Mouse (Mus musculus) brain, embryonic 14.5 days (tissue): ENCODE measurements around the gene Tha1. TPM values are rescaled to one million over a fixed set of nuclear protein-coding genes. Genes with fewer than 3 reads are reported as not detected.

ENCODE experiments used
- DNase-seq: peaks from one replicate; pipeline ENCODE4 v3.0.0-alpha.2; 2011; ENCODE audit warnings: low read depth
- CTCF ChIP-seq: fragments of 200-500 bp; IDR thresholded peaks from 2 replicates; pipeline ENCODE4 v1.5.1; 2012; ENCODE audit warnings: inconsistent platforms, mild to moderate bottlenecking, moderate library complexity, borderline replicate concordance; ENCODE audit not compliant: insufficient read depth, insufficient read length; ENCODE audit errors: extremely low read depth
- POLR2A ChIP-seq: fragments of 200-500 bp; IDR thresholded peaks from 2 replicates; pipeline ENCODE4 v1.6.1; 2012; ENCODE audit warnings: mild to moderate bottlenecking, inconsistent platforms, borderline replicate concordance; ENCODE audit not compliant: poor library complexity, insufficient read depth, insufficient read length, severe bottlenecking; ENCODE audit errors: extremely low read depth
- polyA plus RNA-seq: library from polyadenylated mRNA; depleted of rRNA; stranded (reverse); fragments of >200 nt; gene quantifications from 2 replicates; pipeline ENCODE4 v1.2.3, GENCODE M21; 2012; rRNA removed

Gene Tha1
- polyA plus RNA-seq, 1 experiment = 5.5 TPM

DNA sequence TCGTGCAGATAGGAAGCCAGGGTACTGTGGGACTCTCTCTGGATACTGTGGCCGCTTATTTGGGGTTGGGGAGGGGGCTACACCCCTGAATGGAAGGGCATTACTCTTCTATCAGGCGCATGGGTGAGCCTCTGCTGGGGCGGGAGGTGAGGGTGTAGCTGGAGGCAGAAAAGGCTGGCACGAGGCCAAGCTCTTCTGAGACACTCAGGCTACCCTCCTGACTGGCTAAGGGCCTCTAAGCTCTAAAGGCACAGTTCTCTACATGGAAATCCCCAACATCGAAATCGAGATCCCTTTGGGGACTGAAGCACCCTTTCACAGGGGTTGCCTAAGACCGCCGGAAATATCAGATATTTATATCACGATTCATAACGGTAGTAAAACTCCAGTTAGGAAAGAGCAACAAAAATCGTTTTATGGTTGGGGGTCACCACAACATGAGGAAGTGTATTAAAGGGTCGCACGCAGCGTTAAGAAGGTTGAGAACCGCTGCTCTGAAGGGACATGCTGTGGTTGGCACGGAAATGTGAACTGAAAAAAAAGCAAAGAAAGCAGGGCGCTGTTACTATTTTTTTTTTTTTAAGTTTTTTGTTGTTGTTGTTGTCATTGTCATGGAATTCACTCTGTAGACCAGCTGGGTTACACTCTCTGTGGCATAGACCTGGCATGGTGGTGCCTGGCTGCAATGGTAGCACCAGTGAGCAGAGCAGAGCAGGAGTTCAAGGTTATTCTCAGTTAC is 45.0 kb downstream of the Tha1 start:
- DNase-seq = peak; percentile 57
- no peak for TF ChIP-seq CTCF

DNA sequence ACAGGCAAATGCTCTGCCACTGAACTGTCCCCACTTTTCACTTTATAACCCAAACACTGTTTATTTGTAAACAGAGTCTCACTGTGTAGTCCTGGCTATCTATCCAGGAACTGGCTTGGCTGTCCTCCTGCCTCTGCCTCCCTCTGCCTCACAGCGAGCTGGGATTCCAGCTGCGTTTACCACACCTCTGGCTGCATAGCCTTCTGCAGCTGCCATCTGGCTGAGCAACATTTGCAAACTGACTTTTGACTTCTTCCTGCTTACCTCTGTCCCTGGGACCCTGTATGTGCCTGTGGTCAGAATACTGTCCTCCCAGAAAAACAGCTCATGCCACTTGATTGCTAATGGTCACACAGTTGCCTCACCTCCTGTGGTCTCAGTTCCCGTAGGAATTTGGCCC is 45.9 kb downstream of the Tha1 start:
- TF ChIP-seq CTCF (no peak), POLR2A (no peak)
- DNase-seq = no peak

DNA sequence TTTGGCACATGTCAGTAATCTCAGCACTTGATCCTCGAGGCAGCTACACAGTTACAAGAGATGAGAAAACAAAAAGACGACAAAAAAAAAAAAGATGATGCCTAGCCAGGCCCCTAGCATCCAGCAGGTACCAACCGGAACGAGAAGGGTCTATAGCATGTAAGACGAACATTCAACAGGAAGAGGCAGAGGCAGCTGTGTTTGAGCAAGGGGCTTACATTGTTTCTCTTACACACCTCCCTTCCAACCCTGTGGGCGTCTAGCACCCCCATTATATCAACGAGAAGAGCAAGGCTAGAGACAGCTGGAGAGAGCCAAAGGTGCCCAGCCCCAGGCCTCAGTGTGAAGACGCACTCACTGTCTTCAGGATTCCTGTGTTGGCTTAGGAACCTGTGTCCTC is 46.4 kb downstream of the Tha1 start:
- DNase-seq = no peak
- no peak for TF ChIP-seq CTCF
- TF ChIP-seq POLR2A = no peak

DNA sequence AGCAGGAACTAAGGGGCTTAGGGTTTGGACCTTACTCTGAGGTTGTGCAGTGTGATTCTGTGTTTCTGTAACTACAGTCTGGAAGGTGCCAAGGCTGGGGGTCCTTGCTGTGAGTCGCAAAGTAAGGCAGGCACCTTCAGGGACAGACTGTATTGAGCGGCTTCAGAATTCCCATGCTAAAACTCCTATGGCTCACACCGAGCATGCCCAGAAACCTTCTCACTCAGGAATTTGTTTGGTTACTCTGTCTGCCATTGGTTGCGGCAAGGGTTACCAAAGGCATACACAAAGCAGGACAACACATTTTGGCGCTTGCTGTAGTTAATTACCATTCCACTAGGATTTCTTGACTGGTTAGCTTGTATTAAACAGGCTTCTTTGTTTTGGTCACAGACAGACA is 47.1 kb downstream of the Tha1 start:
- no peak for TF ChIP-seq POLR2A
- TF ChIP-seq CTCF = no peak
- DNase-seq = peak; percentile 71

DNA sequence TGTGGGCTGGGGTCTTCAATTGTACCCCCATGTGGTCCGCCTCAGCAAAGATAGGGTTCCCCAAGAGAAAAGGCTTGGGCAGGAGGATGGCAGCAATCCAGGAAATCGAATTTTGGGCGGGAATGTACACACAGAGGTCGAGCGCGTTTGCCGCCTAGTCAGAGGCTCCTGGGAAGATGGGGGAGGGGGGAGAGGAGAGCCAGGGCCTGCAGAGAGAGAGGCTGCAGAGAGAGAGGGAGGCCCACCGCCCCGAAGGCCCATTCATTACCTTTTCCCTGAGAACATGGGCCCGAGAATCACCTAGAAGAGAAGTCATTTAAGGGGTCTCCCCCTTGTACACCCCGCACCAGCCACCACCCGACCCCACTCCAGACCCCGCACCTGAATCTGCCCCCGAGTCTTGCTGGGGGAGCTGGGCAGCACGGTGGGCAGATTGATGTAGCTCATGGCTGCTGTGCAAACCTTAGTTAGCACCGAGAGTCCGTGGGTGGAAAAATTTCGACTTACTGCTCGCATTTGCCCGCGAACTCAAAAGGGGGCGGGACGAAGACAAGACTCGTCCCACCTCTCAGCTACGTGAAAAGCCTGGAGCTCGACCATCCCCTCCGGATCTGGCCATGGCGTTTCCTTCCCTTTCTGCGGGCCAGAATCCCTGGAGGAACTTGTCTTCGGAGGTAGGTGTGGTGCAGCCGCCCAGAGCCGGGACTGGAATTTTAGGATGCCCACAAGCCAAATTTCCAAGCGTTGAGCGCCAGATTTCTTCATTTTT is 47.8 kb downstream of the Tha1 start, which contains the start of the genes Afmid and Tk1:
Gene Afmid, plus strand, starts transcription at position 592 of the 769 bp plus-strand sequence.
Gene Tk1, minus strand, starts transcription at position 760 of the 769 bp plus-strand sequence.
- peak; percentile 92 for DNase-seq
- TF ChIP-seq POLR2A (no peak), CTCF (no peak)

DNA sequence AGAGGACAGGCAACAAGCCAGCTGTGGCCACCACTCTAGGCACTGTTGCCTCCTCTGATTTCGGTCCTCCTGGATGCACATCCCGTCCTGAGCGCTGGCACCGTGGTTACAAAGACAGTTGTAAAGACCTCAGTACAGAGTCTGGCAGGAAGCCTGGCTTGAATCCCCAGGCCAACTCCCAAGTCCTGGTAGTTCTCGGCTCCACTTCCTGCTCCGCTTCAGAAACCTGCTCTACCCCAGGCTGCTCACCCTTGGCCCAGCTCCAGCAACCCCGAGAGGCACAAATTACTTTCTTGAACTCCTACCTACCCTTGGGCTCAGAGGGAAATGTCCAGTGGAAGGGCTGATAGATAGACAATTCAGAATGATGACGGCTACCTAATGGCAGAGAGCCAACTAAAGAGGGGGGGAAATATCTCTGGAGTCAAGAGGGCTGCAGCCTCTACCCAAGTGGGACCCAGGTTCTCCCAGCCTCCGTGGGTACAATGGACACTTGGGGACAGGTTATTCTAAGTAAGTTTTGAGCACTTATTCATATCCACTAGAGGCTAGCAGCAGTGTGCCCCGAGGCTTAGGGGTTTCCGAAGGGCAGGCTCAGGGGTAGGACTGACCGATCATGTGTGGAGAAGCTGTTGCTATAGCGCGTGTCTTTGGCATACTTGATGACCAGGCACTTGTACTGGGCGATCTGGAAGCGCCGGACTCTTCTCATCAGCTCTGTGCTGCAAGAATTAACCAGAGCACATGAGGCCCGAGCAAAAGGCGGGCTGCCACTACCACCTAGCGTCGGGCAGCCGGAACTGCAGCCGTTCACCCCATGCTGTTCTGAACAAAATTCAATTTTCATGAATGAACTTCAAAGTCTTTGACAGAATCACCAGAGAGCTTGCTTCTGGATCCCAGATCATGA is 49.0 kb downstream of the Tha1 start:
- peak; percentile 92 for DNase-seq
- TF ChIP-seq CTCF (peak; percentile 98), POLR2A (no peak)

DNA sequence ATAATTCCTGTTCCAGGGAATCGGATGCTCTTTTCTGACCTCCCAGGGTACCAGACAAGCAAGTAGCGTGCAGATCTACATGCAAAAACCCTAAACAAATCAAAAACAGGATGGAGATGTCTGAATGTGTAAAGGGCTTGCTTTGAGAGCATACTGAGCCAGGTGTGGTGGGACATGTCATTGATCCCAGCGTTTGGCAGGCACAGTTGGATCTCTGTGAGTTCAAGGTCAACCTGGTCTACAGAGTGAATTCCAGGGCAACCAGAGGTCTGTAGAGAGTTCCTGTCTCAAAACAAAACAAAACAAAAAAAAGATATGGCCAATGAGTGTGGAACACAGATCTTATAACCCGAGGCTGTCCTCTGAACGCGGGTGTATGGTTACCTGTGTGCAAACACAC is 49.9 kb downstream of the Tha1 start:
- TF ChIP-seq CTCF = no peak
- TF ChIP-seq POLR2A = no peak
- DNase-seq = no peak

DNA sequence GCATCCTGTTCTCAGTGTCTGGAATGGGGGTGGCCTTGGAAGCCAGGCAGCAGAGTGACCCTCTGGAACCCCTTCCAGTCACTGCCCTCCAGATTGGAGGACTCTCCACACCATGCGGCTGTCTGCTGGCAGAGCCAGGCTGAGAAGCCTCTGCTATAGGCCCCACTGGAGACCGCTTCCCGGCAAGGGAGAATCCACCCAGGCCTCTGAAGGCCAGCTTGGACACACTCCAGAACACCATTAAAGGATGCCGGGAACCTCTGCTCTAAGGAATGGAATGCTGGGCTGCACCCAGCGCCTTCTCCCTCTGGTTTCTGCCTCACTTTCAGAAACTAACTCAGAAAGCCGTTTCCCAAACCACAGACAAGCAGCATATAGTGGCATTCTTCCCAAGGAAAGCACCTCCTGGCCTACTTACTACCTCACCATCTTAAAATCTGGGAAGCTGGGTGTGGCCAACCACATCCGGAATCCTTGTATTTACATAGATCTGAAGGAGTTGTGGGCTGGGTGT is 50.5 kb downstream of the Tha1 start:
- no peak for TF ChIP-seq CTCF
- no peak for TF ChIP-seq POLR2A
- DNase-seq = no peak

DNA sequence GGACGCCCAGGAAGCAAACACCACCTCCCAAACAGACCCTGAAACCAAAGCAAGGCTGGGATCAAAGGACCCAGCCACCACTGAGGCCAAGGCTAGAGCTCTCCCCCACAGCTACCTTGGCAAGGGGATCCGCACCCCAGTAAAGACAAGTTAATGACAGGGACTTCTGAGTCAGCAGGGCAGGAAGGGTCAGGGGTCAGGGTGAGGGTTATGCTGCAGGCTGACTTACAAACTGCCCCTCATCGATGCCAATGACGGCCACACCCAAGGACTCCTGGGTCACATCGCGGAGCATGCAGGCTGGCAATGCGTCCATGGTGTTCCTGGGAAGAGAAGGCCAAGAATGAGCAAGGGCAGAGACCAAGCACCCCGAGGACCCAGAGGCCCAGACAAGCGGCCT is 51.4 kb downstream of the Tha1 start:
- TF ChIP-seq POLR2A (no peak), CTCF (no peak)
- DNase-seq = no peak

DNA sequence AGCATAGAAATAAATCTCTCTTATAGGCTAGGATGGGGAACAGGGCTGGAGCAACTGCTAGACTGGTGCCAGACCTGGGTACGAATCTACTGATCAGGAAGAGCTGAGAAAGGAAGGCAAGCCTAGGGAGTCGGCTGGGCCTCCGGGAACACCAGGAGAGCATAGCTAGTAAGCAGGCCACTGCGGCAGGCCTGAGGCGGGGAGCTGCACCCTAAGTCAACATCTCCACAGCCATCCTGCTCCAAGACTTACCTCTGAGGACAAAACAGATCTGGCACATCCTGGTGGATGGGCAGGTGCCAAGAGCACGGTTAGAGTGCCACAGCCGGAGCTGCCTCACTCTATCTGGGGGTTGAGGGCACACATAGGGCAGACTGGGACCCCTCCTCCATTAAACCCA is 53.1 kb downstream of the Tha1 start:
- TF ChIP-seq POLR2A (no peak), CTCF (no peak)
- no peak for DNase-seq

DNA sequence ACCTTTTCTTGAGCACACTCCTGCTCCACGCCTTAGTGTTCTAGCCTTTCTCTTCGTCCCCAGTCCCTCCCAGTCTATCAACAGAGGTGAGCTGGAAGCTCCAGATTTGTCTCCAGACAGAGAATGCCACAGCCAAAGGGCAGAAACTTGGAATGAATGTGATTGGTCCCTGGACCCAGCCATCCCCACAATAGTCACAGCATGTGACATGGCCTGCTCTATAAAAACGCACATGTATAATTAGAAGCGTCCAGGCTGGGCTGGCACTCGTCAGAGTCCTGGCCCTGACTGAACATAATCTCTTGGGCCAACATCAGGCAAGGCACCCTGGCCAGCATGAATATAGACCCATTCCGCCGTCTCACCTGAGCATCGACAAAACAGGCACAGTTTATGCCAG is 54.2 kb downstream of the Tha1 start:
- no peak for TF ChIP-seq CTCF
- TF ChIP-seq POLR2A = no peak
- DNase-seq = peak; percentile 37

Other genes starting within 250 kb of the Tha1 start
- gene Tnrc6c, start 219.2 kb downstream of the Tha1 start, polyA plus RNA-seq = 54.3 and 82.0 TPM in 2 replicates
- 1.3 and 1.9 TPM in 2 replicates for gene Tmc8, start 91.4 kb downstream of the Tha1 start, polyA plus RNA-seq
- 4.3 and 4.8 TPM in 2 replicates for gene Tmc6, start 91.3 kb downstream of the Tha1 start, polyA plus RNA-seq
- 0.07 and 0.10 TPM in 2 replicates for gene 6030468B19Rik, start 75.8 kb downstream of the Tha1 start, polyA plus RNA-seq
- gene Gm20708, start 63.8 kb downstream of the Tha1 start, polyA plus RNA-seq = 0.11 and 1.2 TPM in 2 replicates
- gene Syngr2, start 63.8 kb downstream of the Tha1 start, polyA plus RNA-seq = 12.9 and 13.6 TPM in 2 replicates
- 4.5 and 6.7 TPM in 2 replicates for gene Afmid, start 47.6 kb downstream of the Tha1 start, polyA plus RNA-seq
- gene Tk1, start 47.4 kb downstream of the Tha1 start, polyA plus RNA-seq = 31.1 and 76.6 TPM in 2 replicates
- gene Birc5, start 24.2 kb downstream of the Tha1 start, polyA plus RNA-seq = 31.8 and 61.9 TPM in 2 replicates
- gene Tmem235, start 12.7 kb downstream of the Tha1 start, polyA plus RNA-seq = 0.10 TPM in 1 of 2 replicates, not detected in the other
- 8.4 and 13.6 TPM in 2 replicates for gene Socs3, start 96.6 kb upstream of the Tha1 start, polyA plus RNA-seq
- gene Pgs1, start 112.8 kb upstream of the Tha1 start, polyA plus RNA-seq = 48.5 and 55.7 TPM in 2 replicates